Mouse (Mus musculus) left cerebral cortex, postnatal 14 days (tissue): ENCODE results near the gene Usp34. TPM values are rescaled to one million over a fixed set of nuclear protein-coding genes. Genes with fewer than 3 reads are reported as not detected.
"Not testable (repeated sequence)": the region's sequence is repeated elsewhere in the genome, so short reads cannot be mapped to it uniquely, and the experiment has no call there.

Experiments
- DNase-seq, 2 experiments: peaks; one replicate each; pipeline ENCODE4 v3.0.0; 2021 to 2022; ENCODE audit warnings: low spot score in 2 of 2, mixed read lengths in 1 of 2
- intact Hi-C: fragments of 180-260 bp; cut with DNase I; formaldehyde crosslinking; loops from one replicate; pipeline ENCODE4 v1.15.1; 2025
- microRNA-seq, 2 experiments: library from miRNA; unstranded; fragments of <30 nt; microRNA quantifications; one replicate each; pipeline ENCODE4 v1.2.0; 2022
- total RNA-seq, 2 experiments: library from RNA; stranded (reverse); gene quantifications; 2 replicates each; pipeline ENCODE4 v1.2.3; 2021

The Usp34 gene
- total RNA-seq, 2 experiments from 2014 or later = 104 to 108 TPM

DNA sequence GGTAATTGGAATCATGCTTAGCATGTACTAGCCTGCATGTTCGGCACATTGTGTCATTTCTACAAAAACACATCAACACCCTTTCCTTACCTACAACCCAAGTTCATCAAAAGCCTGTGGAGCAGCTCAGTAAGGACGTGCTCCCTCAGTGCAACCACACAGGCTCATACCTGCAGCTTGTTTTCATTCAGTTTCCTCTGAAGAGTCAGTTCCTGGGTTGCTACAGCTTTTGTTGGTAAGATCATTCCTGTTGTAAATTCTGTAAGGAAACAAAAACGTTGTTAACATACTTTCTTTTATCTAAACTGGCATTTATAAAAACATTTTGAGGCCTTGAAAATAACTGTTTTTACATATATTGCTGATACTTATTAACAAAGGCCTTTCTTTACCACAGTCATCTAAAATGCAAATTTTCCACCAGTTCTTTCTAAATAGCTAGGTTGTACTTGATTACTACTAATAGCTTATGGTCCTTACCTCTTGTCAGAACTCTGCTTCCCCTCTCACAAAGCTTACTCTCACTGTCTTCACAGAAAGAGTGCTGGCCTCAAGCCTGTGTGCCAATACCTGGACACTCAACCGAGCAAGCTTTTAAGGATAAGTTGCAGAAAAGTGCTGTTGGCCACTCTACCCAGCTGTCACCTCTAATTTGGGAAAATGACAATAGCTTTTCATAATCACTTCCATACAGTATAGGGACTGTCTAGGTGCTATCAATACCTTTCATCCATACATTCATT, 185.5 kb downstream of the Usp34 start:
- DNase-seq = no peak
- intact Hi-C loops = no loop called here

DNA sequence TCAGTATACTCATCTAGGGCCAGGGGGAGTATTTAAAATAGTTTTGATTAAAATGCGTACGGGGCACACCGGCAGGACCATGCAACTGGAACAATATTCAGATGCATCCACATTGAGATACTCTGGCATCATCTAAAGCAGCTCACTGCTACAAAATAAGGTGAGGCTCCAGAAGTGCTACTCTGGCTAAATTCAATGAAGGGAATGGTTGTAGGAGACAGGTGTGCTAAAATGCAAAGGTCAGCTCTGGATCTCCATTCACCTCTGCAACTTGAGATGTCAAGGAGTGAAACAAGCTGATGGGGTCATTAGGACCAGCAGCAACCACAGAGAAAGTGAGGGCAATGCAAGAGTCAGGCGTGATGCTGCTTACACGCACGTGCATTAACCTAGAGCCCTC, 188.5 kb downstream of the Usp34 start:
- intact Hi-C loops = no loop called here

DNA sequence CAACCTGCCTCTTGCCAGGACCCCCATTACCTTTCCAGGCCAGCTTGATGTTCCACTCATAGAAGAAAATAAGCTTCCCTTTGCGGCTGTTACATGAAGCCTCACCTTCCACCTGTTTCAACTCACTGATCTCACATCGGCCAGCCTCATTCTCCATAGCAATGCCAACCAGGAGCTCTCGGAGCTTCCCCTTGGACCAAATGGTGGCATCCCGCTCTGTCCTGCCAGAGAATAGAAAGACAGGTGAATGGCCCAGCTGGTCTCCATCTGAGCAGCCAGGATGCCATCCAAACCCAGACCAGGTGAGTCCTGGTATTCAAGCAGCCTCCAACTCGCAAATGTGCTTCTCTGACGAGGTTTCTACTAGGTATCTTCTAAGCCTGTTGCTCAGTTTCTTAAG, 190.0 kb downstream of the Usp34 start:
- intact Hi-C loops = no loop called here
- no peak for DNase-seq

More for the DNA sequence above, 188.5 kb downstream of the Usp34 start:
- DNase-seq = no peak

DNA sequence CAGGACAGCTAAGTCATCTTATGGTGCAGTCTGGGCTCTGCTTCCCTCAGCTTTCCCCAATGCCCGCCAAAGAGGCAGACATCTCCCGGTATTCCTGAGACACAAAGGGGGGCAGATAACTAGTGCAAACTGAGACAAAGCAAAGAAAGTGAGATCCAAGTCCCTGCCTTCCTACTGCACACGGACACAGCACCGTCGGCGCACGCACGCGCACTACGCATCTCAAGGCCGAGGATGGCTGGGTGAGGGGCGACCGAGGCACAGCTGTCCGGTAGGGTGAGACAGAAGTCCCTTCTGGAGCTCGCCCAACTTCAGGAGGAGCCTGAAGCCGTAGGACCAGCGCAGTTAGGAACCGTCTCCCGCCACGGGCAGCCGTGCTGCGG, 190.6 kb downstream of the Usp34 start:
- DNase-seq = peak; percentile 67 to 71
- intact Hi-C loops = no loop called here

DNA sequence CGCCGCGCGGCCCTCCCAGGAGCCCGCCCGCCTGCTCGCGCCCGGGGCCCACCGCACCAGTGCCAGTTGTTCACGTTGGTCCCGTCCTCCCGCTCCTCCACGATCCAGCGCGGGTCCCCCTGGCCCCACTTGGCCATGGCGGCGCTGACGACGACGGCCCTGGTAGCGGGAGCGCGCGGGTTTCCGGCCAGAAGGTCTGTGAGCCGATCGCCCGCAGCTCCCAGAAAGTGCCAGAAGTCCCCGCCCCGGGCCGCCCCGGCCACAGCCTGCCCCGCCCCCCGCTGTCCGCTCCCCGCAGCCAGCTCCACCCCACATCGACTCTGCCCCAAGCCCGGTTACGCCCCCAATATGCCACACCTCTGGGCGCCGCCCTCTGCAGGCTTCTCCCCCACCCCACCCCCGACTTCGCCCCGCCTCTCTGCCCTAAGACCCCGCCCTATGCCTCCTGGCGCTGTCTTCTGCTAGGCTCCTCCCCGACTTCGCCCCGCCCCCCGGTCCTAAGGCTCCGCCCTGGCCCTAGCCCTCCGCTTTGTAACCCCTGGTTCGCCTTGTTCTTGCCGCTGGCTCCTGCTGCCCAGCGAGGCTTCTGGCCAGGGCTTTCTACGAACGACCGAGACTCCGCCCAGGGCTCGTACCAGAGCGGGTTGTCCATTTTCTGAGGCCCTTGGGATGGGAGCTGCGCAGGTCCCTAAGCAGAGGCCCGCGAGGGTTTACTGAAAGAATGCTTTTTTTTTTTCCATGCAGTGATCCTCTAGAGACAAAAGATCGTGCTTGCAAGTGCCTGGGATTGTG, 191.2 kb downstream of the Usp34 start, which contains the start of gene Ahsa2:
TSS of gene Ahsa2 (minus strand) at position 313 of the 792 bp plus-strand sequence.
- intact Hi-C loops = loop anchor here (2.0 kb wide), 1 partner anchor 69 kb away; no protein-coding TSS in a partner anchor
- DNase-seq = peak; percentile 91 to 93

DNA sequence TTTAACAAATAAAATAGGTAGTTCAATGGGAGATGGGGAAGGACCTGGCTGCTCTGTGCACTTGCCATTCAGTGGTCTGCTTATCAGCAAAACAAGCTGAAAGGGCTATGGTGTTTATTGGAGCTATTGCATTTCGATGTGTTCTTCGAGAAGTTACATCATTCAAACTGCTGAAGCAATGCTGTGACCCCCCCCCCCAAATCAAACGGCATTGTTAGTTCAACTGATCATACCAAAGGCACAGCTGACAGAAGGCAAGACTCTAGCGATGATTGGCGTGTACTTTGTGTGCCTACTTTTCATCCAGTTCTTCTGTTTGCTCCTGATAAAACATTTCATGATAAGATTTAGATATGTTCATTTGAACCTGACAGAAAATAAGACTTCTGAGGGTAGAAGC, 191.9 kb downstream of the Usp34 start:
- DNase-seq = no peak
- intact Hi-C loops = loop anchor here (2.0 kb wide), 1 partner anchor 68 kb away; no protein-coding TSS in a partner anchor

DNA sequence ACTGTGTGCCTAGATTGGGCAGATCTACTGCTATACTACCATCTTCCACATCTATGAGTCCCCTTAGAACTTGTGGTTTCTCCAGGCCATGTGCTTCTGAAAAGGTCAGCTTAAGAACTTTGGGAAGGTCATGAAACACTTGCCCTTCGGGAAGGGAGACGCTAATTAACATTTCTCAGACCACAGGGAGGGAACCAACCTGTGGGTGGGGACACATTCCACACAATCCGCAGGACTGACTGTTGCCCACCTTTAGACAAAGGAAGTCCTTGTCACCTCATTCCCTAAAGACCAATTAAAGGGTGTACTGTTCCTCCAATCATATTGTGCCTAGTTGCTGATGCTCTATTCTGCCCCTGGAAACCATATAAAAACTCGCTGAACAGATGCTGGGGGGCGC, 198.1 kb downstream of the Usp34 start:
- intact Hi-C loops, DNase-seq: not testable (repeated sequence)

DNA sequence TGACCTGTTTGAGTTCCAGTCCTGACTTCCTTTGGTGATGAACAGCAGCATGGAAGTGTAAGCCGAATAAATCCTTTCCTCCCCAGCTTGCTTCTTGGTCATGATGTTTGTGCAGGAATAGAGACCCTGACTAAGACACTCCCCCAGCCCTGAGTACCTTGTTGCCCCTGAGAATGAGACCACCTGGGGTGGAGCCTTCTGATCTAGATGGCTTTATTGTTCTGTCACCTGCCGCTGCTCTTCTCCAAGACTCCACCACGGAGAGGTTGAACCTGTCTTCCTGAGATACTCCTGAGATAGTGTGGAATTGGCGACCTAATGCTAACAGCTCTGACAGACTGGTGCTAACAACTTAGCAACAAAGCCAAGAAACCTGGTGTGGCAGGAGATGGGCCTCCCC, 208.1 kb downstream of the Usp34 start:
- DNase-seq, intact Hi-C loops: not testable (repeated sequence)

DNA sequence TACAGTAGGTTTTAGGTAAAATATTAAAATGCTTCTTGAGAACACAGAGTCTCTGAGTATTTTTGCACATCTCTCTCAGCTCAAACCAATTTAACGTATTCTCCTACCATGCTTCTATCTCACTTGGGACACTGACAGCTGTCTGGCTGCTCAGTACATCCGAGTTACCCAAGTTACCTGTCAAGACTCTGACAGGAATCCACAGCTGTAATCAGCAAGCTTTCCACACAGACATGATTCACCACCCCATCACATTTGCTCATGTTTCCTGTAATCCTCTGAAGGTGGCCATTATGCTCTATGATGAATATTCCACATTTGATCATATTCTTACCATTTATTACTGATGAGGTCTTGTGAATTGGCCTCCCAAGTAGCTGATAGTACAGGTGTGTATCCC, 208.6 kb downstream of the Usp34 start:
- intact Hi-C loops = no loop called here
- DNase-seq = no peak

DNA sequence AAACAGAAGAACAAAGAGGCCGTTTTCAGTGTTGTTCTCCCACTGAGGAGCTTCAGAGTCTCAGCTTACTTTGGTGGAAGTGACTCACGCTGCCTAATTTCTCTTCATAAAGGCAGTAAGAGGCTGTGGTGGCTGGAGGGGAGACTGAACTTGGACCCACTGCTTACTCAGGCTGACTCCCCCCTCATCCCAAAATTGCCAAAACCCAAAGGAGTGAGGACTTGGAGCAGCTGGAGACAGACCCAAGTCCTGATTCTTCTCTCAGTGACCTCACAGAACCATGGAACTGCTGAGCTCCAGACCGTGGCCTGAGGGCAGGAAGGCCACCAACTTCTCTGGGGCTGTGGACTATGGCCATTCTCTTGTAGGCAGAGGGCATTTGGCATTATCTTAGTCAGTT, 212.3 kb downstream of the Usp34 start:
- DNase-seq = no peak
- intact Hi-C loops = no loop called here

DNA sequence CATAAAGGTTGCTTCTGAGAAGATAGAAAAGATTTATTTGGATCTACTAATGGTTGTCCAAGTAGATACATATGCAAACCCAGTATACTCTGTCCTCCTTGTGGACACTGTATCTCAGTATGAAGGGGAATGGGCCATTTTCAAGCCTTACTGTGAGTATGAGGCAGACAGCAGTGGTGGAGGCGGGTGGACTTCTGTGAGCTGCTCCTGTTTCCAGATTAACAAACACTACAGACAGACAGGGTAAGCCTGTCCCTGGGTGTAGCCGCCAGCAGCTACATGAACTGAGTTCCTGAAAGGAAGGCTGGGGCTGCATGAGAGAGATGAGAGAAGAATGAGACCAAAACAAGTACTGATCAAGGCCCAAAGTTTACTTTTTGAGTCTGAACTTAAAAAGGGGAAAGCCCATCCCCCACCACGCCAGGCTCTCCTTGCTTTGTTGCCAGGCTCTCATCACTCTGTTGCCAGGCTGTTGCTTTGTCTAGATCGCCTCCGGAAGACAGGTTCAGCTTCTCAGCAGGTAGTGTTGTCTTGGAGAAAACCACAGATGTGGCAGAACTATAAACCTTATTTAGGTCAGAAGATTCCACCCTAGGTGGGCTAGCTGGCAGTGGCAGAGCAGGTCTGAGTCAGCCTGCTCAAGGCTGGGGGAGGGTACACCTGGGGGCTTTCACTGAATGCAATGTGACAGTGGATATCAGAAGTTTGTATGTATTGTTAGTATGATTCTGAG, 213.9 kb downstream of the Usp34 start, which contains the start of gene 1700093K21Rik:
TSS of gene 1700093K21Rik (minus strand) at position 683 of the 733 bp plus-strand sequence.
- intact Hi-C loops = no loop called here
- no peak for DNase-seq

DNA sequence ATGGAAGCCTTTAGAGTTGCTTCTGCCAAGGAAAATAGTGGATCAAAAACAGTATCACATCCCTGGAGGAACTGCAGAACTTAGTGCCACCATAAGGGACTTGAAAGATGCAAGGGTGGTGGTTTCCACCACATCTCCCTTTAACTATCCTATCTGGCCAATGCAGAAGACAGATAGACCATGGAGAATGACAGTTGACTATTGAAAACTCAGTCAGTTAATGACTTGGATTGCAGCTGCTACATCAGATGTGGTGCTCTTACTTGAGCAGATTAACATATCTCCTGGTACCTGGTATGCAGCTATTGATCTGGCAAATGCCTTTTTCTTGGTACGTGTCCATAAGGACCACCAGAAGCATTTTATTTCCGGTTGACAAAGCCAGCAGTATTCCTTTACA, 230.8 kb downstream of the Usp34 start:
- no peak for DNase-seq
- intact Hi-C loops = no loop called here

Small RNAs within 50 kb of the gene (microRNA-seq; reads per million reads assigned to microRNA genes)
- 0 reads per million in 2 experiments for gene Gm47279

Other genes starting within 250 kb of the Usp34 start
- 10 to 100 TPM; 66.8 to 67.1 TPM for gene Xpo1, start 50.9 kb upstream of the Usp34 start, total RNA-seq
- gene Ahsa2, start 191.1 kb downstream of the Usp34 start, total RNA-seq = 10 to 100 TPM; 39.0 to 40.9 TPM
- under 1 TPM; 0.34 to 0.51 TPM for gene 1700093K21Rik, start 214.3 kb downstream of the Usp34 start, total RNA-seq